Mouse (Mus musculus) 3T3-L1 (cell line): ENCODE results near the gene Cd244a.

ENCODE experiments used
- DNase-seq: peaks from one replicate; pipeline ENCODE4 v3.0.0-alpha.2; 2015; ENCODE audit warnings: low read depth, low spot score

Cd244a gene

DNA sequence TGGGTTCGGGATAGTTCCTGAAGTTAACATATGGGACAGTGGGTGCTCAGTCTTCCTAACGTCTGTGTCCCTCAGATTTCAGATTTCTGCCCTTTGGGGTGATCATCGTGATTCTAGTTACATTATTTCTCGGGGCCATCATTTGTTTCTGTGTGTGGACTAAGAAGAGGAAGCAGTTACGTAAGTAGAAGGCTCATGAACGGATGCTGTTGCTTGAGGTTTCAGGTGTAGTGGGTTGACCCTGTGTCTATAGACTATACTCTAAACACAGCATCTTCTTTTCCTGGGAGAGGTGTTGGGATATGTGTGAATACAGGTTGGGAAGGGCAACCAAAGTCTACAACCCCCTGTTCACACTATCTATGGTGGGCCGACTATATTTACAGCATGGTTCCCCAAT, 18.2 kb downstream of the Cd244a start:
- DNase-seq = no peak

GRCm38 (mm10) chr1:171584584-171584983, 25.6 kb downstream of the Cd244a start:
- no peak for DNase-seq

- DNase-seq = no peak
Measured at GRCm38 (mm10) chr1:171604686-171605085, 45.7 kb downstream of the Cd244a start.

GRCm38 (mm10) chr1:171606656-171607055, 47.7 kb downstream of the Cd244a start:
- DNase-seq = no peak

- no peak for DNase-seq
Measured at GRCm38 (mm10) chr1:171607176-171607575, 48.2 kb downstream of the Cd244a start, which contains the start of gene Ly9. Gene Ly9 (minus strand): TSS chr1:171607410.

DNA sequence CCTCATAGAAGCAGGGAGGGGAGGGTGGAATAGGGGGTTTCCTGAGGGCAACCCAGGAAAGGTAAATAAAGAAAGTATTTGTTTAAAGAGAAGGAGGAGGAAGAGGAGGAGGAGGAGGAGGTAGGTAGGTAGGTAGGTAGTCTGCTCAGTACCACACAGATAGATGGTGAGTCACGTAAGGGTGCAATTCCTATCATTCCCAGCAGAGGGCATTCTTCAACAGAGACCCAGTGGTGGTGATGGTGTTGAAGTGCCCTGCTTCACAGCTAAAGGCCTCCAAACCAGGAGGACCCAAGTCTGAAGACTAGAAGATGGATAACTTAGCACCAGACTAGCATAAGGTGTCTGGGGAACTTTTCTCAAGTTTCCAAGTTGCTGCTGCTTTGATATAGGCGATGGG, 51.0 kb downstream of the Cd244a start:
- DNase-seq = no peak

DNA sequence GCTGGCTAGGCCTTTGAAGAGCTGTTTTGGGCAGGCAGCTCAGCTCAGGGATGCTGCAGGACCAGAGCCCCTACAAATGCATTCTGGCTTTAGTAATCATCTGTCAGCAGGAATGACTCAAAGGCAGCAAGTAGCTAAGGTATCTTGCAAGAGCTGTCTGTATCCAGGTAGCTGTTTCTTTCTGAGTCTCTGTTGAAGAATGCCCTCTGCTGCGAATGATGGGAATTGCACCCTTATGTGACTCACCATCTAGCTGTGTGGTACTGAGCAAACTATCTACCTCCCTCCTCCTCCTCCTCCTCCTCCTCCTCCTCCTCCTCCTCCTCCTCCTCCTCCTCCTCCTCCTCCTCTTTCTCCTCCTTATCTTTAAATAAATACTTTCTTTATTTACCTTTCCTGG, 51.8 kb downstream of the Cd244a start:
- no peak for DNase-seq

- DNase-seq = no peak
Measured at GRCm38 (mm10) chr1:171613962-171614361, 55.0 kb downstream of the Cd244a start.

GRCm38 (mm10) chr1:171616881-171617515, 58.0 kb downstream of the Cd244a start:
- DNase-seq = no peak

DNA sequence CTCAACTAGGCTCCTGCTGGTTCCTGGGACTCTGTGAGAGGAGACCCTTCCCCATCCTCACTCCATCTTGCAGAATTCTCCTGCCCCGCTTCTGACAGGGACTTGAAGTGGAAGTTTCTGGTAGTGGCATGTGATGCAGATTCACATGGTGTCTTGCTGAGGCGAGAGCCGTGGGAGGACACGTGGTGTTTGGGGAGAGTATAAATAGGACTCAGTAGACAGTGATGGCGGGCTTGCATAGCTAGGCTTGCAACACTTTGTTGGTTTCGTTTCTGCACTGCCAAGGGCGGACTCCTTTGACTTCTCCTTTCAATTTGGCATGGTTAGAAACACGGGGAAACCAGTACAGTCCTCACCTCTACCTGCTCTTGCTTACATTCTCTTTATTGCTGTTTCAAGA, 60.0 kb downstream of the Cd244a start:
- DNase-seq = no peak

DNA sequence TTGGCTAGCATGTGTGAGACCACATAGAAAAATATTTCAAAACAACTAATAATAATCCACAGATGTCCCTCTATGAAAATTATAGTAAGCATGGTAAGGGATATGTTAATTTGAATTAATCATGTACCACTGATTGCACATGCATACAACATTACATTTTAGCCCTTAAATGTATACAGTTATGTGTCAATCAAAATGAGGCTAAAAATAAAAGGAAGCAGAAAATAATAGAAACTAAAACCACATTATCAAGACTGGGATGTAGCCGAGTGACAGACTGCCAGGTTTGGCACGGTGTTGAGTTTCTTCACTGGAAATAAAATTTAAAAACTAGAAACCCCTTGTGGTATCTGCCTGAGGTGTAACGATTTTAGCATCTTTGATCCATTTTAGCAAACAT, 60.7 kb downstream of the Cd244a start:
- no peak for DNase-seq

GRCm38 (mm10) chr1:171620091-171620490, 61.1 kb downstream of the Cd244a start:
- DNase-seq = no peak

DNA sequence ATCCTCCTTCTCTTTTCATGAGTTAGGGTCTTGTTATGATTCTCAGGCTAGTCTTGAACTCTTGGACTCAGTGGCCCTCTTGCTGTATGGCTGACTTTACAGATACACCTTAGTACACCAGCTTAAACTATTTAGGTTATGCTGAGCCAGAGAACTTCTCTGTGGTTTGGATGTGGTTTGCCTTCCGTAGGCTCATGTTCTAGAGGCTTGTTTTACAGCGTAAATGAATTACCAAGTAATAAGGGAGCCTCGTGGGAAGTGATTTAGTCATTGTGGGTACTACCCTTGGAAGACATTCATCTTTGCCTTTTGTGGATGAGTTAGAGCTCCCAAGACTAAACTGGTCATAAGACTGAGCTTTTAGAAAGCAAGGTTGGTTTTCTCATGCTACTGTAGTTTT, 68.8 kb downstream of the Cd244a start:
- no peak for DNase-seq

GRCm38 (mm10) chr1:171629168-171629567, 70.2 kb downstream of the Cd244a start:
- DNase-seq = no peak

GRCm38 (mm10) chr1:171630041-171630440, 71.0 kb downstream of the Cd244a start:
- DNase-seq = no peak

GRCm38 (mm10) chr1:171630912-171631311, 71.9 kb downstream of the Cd244a start:
- DNase-seq = no peak

- no peak for DNase-seq
Measured at GRCm38 (mm10) chr1:171631447-171631846, 72.5 kb downstream of the Cd244a start.

DNA sequence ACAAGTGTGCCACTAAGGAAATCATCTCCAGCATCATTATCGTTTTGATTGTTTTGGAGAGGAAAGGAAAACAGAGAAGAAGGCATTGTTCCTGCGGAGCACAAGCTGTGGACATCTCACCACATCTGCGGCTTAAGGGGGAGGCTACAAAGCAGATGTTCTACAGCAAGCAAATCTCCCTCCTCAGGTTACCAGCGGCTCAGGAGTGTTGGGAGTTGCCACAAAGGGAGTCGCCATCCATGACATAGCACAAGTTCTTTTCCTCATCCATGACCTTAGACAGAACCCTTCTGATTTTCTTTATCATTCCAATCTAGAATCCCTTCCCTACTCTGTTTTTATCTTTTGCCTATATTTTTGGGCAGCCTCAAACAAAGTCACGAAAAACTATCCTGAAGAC, 76.7 kb downstream of the Cd244a start:
- DNase-seq = no peak

- DNase-seq = no peak
Measured at GRCm38 (mm10) chr1:171637101-171637500, 78.1 kb downstream of the Cd244a start.

DNA sequence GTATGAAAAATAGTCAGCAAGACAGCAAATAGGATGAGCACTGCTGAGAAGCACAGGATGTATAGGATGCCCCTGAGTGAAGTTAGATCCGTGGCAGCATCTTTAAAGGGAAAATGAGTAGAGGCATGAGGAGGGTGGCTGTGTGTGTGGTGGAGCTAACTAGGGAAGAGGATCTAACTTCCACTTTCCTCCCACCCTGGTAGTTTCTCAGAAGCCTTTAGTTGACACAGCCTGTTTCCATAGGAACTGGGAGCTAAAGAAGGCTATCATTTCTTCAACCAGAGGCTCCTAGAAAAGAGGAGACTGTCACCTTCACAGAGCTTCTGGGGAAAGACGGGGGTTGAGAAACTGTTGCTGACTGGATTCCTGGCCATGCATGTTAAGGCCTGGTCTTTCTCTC, 79.7 kb downstream of the Cd244a start:
- no peak for DNase-seq

DNA sequence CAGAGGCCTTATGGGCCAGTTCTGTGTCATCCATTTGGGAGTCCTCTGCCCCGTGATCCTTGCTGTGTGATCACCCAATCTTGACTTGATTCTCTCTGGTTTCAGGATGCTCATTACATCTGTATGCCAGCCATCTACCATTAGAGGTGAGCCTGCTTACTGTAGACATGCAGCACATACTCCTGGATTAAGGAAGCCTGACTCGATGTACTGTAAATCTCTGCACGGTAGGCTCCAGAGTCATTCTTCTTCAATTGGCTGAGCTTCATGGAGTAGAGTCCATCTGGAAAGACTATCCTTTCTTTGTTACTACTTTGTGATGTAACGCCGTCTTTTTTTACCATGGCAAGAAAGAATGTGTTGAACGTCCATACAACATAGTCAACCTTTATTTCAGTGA, 81.8 kb downstream of the Cd244a start:
- no peak for DNase-seq

DNA sequence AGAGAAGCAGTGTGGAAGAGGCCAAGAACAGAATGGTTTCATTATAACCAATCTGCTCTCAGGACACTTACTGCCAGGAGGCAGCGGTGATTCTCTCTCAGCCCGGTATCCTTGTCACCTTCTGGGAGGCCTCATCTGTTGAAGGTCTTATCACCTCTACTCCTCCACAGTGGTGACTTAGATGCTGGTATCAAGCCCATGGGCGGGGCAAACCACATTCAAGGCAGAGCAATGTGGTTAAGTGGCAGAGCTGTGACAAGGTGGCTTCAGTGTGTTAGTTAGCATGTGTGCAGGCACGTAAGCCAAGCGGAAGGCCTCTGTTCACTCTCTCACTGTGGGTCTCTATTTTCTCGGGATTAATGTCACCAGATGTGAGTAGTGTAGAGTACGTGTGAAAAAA, 84.6 kb downstream of the Cd244a start:
- no peak for DNase-seq

DNA sequence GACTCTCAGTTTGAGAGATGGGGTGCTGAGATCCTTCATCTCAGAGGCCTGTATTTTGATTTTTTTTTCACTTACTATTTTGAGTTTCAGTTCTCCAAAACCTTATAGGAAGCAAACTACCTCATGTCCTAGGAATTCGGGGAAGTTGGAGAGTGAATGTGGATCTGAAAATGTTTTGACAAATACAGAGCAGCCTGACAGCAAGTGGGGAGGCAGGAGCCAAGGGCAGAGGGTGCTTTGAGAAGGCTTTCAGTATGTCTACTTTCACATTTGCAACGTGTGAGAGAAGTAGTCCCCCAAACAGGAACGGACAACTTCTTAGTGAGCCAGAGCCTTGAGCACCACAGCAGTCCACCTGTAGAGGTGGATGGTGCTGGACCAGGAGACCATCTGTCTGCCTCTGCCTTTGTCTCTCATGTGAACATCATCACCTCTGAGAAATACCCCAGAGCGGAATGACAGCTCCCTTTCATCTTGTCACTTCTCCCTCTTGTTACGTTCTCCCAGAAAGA, 87.5 kb downstream of the Cd244a start:
- no peak for DNase-seq

- no peak for DNase-seq
Measured at GRCm38 (mm10) chr1:171647716-171648115, 88.7 kb downstream of the Cd244a start.
